Mouse (Mus musculus): Measurements from ENCODE around the gene Il6. TPM values are rescaled to one million over a fixed set of nuclear protein-coding genes. Genes with fewer than 3 reads are reported as not detected.

Gene Il6
- polyA plus RNA-seq (2014; fragmentation: Nextera tagmentation; extraction: Ambion mirVana) = 0.20 TPM in 1 of 2 replicates, not detected in the other

DNA sequence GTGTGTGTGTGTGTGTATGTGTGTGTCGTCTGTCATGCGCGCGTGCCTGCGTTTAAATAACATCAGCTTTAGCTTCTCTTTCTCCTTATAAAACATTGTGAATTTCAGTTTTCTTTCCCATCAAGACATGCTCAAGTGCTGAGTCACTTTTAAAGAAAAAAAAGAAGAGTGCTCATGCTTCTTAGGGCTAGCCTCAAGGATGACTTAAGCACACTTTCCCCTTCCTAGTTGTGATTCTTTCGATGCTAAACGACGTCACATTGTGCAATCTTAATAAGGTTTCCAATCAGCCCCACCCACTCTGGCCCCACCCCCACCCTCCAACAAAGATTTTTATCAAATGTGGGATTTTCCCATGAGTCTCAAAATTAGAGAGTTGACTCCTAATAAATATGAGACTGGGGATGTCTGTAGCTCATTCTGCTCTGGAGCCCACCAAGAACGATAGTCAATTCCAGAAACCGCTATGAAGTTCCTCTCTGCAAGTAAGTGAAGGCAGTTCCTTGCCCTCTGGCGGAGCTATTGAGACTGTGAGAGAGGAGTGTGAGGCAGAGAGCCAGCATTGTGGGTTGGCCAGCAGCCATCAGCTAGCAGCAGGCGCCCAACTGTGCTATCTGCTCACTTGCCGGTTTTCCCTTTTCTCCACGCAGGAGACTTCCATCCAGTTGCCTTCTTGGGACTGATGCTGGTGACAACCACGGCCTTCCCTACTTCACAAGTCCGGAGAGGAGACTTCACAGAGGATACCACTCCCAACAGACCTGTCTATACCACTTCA lies at the start of gene Il6:
Il6 (plus strand) TSS at position 389 of the 778 bp plus-strand sequence.
- peak; percentile 76 for DNase-seq (ENCODE audit: low spot score)
- Histone ChIP-seq H3K4me1 (replicated peaks; ENCODE audit: control insufficient read depth, insufficient read depth, low read length) (no peaks in the 10 kb centered on the region), H3K4me2 (replicated peaks) (peak within 1 kb of the TSS; percentile 6; the same call in 1 of the 2 replicates), H3K9me3 (ENCODE audit: control insufficient read depth, low read length) (no peaks in the 10 kb centered on the region), H3K27me3 (ENCODE audit: control insufficient read depth, insufficient read depth, low read length) (no peaks in the 10 kb centered on the region), H3K9ac (no peak within 1 kb of the TSS), H3K27ac (no peak within 1 kb of the TSS), H3K4me3 (replicated peaks; ENCODE audit: low read length) (no peak within 1 kb of the TSS), H3K36me3 (replicated peaks; ENCODE audit: control insufficient read depth, insufficient read depth) (no peaks in the 10 kb centered on the region)
- WGBS = 61% methylated on average over 16 of the region's 16 CpGs
- ATAC-seq (ENCODE audit: low FRiP score) = peak; percentile 72; the same call in 1 of the 2 replicates

- H3K27ac ChIP-seq = no peak overlapping the region
- no peak overlapping the region for H3K4me3 ChIP-seq (replicated peaks; ENCODE audit: low read length)
- DNase-seq (ENCODE audit: low spot score) (no peak), ATAC-seq (ENCODE audit: low FRiP score) (no peak)
- H3K9ac ChIP-seq = no peak overlapping the region
- no peaks in the 10 kb centered on the region for H3K27me3 ChIP-seq (ENCODE audit: control insufficient read depth, insufficient read depth, low read length)
- no peaks in the 10 kb centered on the region for H3K9me3 ChIP-seq (ENCODE audit: control insufficient read depth, low read length)
- 86% methylated on average over 1 of the region's 1 CpGs for WGBS
- H3K4me1 ChIP-seq (replicated peaks; ENCODE audit: control insufficient read depth, insufficient read depth, low read length) = no peaks in the 10 kb centered on the region
- no peak overlapping the region for H3K4me2 ChIP-seq (replicated peaks)
- no peaks in the 10 kb centered on the region for H3K36me3 ChIP-seq (replicated peaks; ENCODE audit: control insufficient read depth, insufficient read depth)
These were observed 49.4 kb upstream of the Il6 start for GRCm38 (mm10) chr5:29963488-29963887.

GRCm38 (mm10) chr5:29970212-29970611 lies 42.7 kb upstream of the Il6 start:
- no peak for DNase-seq (ENCODE audit: low spot score)
- no peak for ATAC-seq (ENCODE audit: low FRiP score)
- H3K9ac ChIP-seq = no peak overlapping the region
- H3K9me3 ChIP-seq (ENCODE audit: control insufficient read depth, low read length) = no peaks in the 10 kb centered on the region
- no peak overlapping the region for H3K4me2 ChIP-seq (replicated peaks)
- no peaks in the 10 kb centered on the region for H3K4me1 ChIP-seq (replicated peaks; ENCODE audit: control insufficient read depth, insufficient read depth, low read length)
- H3K27ac ChIP-seq = no peak overlapping the region
- H3K4me3 ChIP-seq (replicated peaks; ENCODE audit: low read length) = no peak overlapping the region
- no peaks in the 10 kb centered on the region for H3K27me3 ChIP-seq (ENCODE audit: control insufficient read depth, insufficient read depth, low read length)
- no peaks in the 10 kb centered on the region for H3K36me3 ChIP-seq (replicated peaks; ENCODE audit: control insufficient read depth, insufficient read depth)
- WGBS = 95% methylated on average over 1 of the region's 1 CpGs

GRCm38 (mm10) chr5:29972796-29973195 lies 40.1 kb upstream of the Il6 start:
- Histone ChIP-seq H3K27me3 (ENCODE audit: control insufficient read depth, insufficient read depth, low read length) (no peaks in the 10 kb centered on the region), H3K4me2 (replicated peaks) (no peak overlapping the region), H3K9me3 (ENCODE audit: control insufficient read depth, low read length) (no peaks in the 10 kb centered on the region), H3K27ac (no peak overlapping the region), H3K4me1 (replicated peaks; ENCODE audit: control insufficient read depth, insufficient read depth, low read length) (no peaks in the 10 kb centered on the region), H3K36me3 (replicated peaks; ENCODE audit: control insufficient read depth, insufficient read depth) (no peaks in the 10 kb centered on the region), H3K9ac (no peak overlapping the region), H3K4me3 (replicated peaks; ENCODE audit: low read length) (no peak overlapping the region)
- WGBS = 89% methylated on average over 5 of the region's 5 CpGs
- no peak for DNase-seq (ENCODE audit: low spot score)
- no peak for ATAC-seq (ENCODE audit: low FRiP score)

DNA sequence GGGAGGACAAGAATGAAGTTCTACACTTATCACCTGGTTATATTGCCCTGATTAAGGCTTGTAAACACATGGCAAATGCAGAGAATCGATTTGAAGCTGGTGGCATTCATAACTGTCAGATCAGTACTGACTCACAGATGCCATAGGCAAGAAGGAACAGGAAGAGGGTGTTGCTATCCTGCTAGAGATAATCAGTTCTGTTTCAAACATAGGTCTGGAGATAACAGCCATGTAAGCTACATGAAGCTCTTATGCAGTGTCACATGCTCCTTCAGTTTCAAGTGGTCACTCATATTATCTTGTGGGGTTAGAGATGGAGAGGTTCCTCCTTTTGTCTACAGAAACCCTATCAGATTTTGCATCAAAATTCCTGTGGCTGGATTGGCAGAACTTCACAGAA lies 39.4 kb upstream of the Il6 start:
- H3K4me3 ChIP-seq (replicated peaks; ENCODE audit: low read length) = no peak overlapping the region
- no peak overlapping the region for H3K27ac ChIP-seq
- ATAC-seq (ENCODE audit: low FRiP score) = no peak
- H3K36me3 ChIP-seq (replicated peaks; ENCODE audit: control insufficient read depth, insufficient read depth) = no peaks in the 10 kb centered on the region
- no peaks in the 10 kb centered on the region for H3K4me1 ChIP-seq (replicated peaks; ENCODE audit: control insufficient read depth, insufficient read depth, low read length)
- no peaks in the 10 kb centered on the region for H3K9me3 ChIP-seq (ENCODE audit: control insufficient read depth, low read length)
- DNase-seq (ENCODE audit: low spot score) = no peak
- H3K9ac ChIP-seq = no peak overlapping the region
- 82% methylated on average over 1 of the region's 1 CpGs for WGBS
- H3K27me3 ChIP-seq (ENCODE audit: control insufficient read depth, insufficient read depth, low read length) = no peaks in the 10 kb centered on the region
- H3K4me2 ChIP-seq (replicated peaks) = no peak overlapping the region

DNA sequence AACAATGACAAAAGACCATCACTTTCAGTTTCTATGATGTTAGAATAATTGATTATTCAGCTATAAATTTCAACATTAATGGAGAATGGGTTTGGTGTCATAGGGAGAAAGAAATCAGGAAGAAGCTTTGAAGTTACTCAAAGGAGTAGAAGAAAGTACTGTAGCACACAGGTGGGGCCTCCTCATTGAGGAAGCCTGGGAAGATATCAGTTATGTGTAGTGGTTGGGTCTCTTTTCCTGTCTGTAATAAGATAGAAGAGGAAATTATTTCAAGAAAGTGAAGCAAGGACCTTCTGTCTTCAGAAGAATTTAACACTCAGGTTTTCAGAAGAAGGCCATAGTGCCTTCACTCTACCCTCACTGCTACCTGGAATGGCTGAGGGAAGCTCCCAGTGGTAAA lies 38.8 kb upstream of the Il6 start:
- no peak overlapping the region for H3K4me2 ChIP-seq (replicated peaks)
- H3K27me3 ChIP-seq (ENCODE audit: control insufficient read depth, insufficient read depth, low read length) = no peaks in the 10 kb centered on the region
- no peak overlapping the region for H3K27ac ChIP-seq
- no peak overlapping the region for H3K9ac ChIP-seq
- no peak for ATAC-seq (ENCODE audit: low FRiP score)
- no peak for DNase-seq (ENCODE audit: low spot score)
- no peaks in the 10 kb centered on the region for H3K4me1 ChIP-seq (replicated peaks; ENCODE audit: control insufficient read depth, insufficient read depth, low read length)
- H3K4me3 ChIP-seq (replicated peaks; ENCODE audit: low read length) = no peak overlapping the region
- H3K9me3 ChIP-seq (ENCODE audit: control insufficient read depth, low read length) = no peaks in the 10 kb centered on the region
- no peaks in the 10 kb centered on the region for H3K36me3 ChIP-seq (replicated peaks; ENCODE audit: control insufficient read depth, insufficient read depth)

DNA sequence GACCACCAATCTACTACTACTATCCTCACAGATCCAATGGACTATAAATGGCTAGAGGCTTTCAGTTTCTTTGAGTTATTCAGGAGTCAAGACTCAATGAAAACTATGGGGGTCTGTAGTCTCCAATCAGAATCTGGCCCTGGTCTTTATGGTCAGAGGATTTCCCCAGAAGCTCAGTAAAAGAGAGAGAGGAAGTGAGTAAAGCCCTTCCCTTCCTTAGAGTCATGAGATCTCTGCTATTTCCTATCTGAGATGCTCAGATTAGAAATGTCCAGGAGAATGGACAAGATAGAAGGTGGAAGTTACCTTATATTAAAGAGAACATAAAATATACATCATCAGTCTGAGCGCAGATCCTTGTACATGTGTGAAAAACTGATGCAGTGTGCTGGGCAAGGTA lies 19.3 kb upstream of the Il6 start:
- ATAC-seq (ENCODE audit: low FRiP score) (no peak), DNase-seq (ENCODE audit: low spot score) (no peak)
- Histone ChIP-seq H3K4me3 (replicated peaks; ENCODE audit: low read length) (no peak overlapping the region), H3K9ac (no peak overlapping the region), H3K4me1 (replicated peaks; ENCODE audit: control insufficient read depth, insufficient read depth, low read length) (no peaks in the 10 kb centered on the region), H3K27ac (no peak overlapping the region), H3K9me3 (ENCODE audit: control insufficient read depth, low read length) (no peaks in the 10 kb centered on the region), H3K27me3 (ENCODE audit: control insufficient read depth, insufficient read depth, low read length) (no peaks in the 10 kb centered on the region), H3K4me2 (replicated peaks) (no peak overlapping the region), H3K36me3 (replicated peaks; ENCODE audit: control insufficient read depth, insufficient read depth) (no peaks in the 10 kb centered on the region)
- WGBS = 96% methylated on average over 1 of the region's 1 CpGs

DNA sequence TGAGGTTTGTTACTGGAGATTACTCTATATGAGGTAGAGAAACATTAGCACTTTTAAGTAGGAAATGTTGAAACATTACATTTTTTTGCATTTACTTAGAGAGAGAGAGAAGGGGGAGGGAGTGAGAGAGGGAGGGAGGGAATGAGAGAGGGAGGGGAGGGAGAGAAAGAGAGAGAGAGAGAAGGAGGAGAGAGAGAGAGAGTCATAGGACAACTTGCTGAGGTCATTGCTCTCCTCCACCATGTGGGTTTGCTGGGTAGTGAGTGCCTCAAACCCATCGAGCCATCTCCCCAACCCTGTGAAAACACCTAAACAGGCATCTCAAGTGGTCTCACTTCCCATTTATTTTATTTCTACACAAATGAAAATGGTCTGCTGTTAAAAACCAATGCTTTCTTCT lies 18.6 kb upstream of the Il6 start:
- Histone ChIP-seq H3K36me3 (replicated peaks; ENCODE audit: control insufficient read depth, insufficient read depth) (no peaks in the 10 kb centered on the region), H3K27me3 (ENCODE audit: control insufficient read depth, insufficient read depth, low read length) (no peaks in the 10 kb centered on the region), H3K9me3 (ENCODE audit: control insufficient read depth, low read length) (no peaks in the 10 kb centered on the region), H3K4me1 (replicated peaks; ENCODE audit: control insufficient read depth, insufficient read depth, low read length) (no peaks in the 10 kb centered on the region), H3K9ac (no peak overlapping the region), H3K27ac (no peak overlapping the region), H3K4me3 (replicated peaks; ENCODE audit: low read length) (no peak overlapping the region), H3K4me2 (replicated peaks) (no peak overlapping the region)
- ATAC-seq (ENCODE audit: low FRiP score) = no peak
- WGBS = 69% methylated on average over 1 of the region's 1 CpGs
- DNase-seq (ENCODE audit: low spot score) = no peak

GRCm38 (mm10) chr5:29997351-29997750 lies 15.6 kb upstream of the Il6 start:
- Histone ChIP-seq H3K4me1 (replicated peaks; ENCODE audit: control insufficient read depth, insufficient read depth, low read length) (no peaks in the 10 kb centered on the region), H3K27me3 (ENCODE audit: control insufficient read depth, insufficient read depth, low read length) (no peaks in the 10 kb centered on the region), H3K9ac (no peak overlapping the region), H3K27ac (no peak overlapping the region), H3K36me3 (replicated peaks; ENCODE audit: control insufficient read depth, insufficient read depth) (no peaks in the 10 kb centered on the region), H3K9me3 (ENCODE audit: control insufficient read depth, low read length) (no peaks in the 10 kb centered on the region), H3K4me3 (replicated peaks; ENCODE audit: low read length) (no peak overlapping the region), H3K4me2 (replicated peaks) (no peak overlapping the region)
- ATAC-seq (ENCODE audit: low FRiP score) (no peak), DNase-seq (ENCODE audit: low spot score) (no peak)
- 78% methylated on average over 1 of the region's 1 CpGs for WGBS

- no peak for DNase-seq (ENCODE audit: low spot score)
- WGBS = 80% methylated on average over 3 of the region's 3 CpGs
- H3K27ac ChIP-seq = no peak overlapping the region
These were observed 12.0 kb upstream of the Il6 start for GRCm38 (mm10) chr5:30000921-30001320.

More at GRCm38 (mm10) chr5:30000921-30001320, 12.0 kb upstream of the Il6 start:
- H3K4me3 ChIP-seq (replicated peaks; ENCODE audit: low read length) = no peak overlapping the region
- H3K9ac ChIP-seq = no peak overlapping the region
- no peak overlapping the region for H3K4me2 ChIP-seq (replicated peaks)
- H3K27me3 ChIP-seq (ENCODE audit: control insufficient read depth, insufficient read depth, low read length) = no peaks in the 10 kb centered on the region
- no peaks in the 10 kb centered on the region for H3K9me3 ChIP-seq (ENCODE audit: control insufficient read depth, low read length)
- H3K36me3 ChIP-seq (replicated peaks; ENCODE audit: control insufficient read depth, insufficient read depth) = no peaks in the 10 kb centered on the region
- ATAC-seq (ENCODE audit: low FRiP score) = no peak
- no peaks in the 10 kb centered on the region for H3K4me1 ChIP-seq (replicated peaks; ENCODE audit: control insufficient read depth, insufficient read depth, low read length)
